Mouse (Mus musculus) myocyte (in vitro differentiated cells): ENCODE results near the gene Olfr983.

ENCODE experiments used
- E2F4 ChIP-seq: IDR thresholded peaks from one replicate; pipeline ENCODE4 v1.6.1; 2011; ENCODE audit warnings: mild to moderate bottlenecking, control low read depth, moderate library complexity; ENCODE audit not compliant: insufficient read depth
- MAX ChIP-seq: IDR thresholded peaks from one replicate; pipeline ENCODE4 v1.6.1; 2011; ENCODE audit warnings: low read depth, mild to moderate bottlenecking, control low read depth
- POLR2A ChIP-seq: IDR thresholded peaks from one replicate; pipeline ENCODE4 v1.6.1; 2011; ENCODE audit warnings: low read depth, mild to moderate bottlenecking, control low read depth, moderate library complexity; ENCODE audit not compliant: insufficient read length
- SRF ChIP-seq: IDR thresholded peaks from one replicate; pipeline ENCODE4 v1.6.1; 2011; ENCODE audit warnings: low read depth; ENCODE audit not compliant: control insufficient read depth, insufficient read length
- TCF12 ChIP-seq: IDR thresholded peaks from one replicate; pipeline ENCODE4 v1.6.1; 2011; ENCODE audit warnings: mild to moderate bottlenecking, control low read depth; ENCODE audit not compliant: poor library complexity, insufficient read depth, severe bottlenecking
- USF1 ChIP-seq: IDR thresholded peaks from one replicate; pipeline ENCODE4 v1.6.1; 2011; ENCODE audit warnings: low read depth, mild to moderate bottlenecking, control low read depth, moderate library complexity

DNA sequence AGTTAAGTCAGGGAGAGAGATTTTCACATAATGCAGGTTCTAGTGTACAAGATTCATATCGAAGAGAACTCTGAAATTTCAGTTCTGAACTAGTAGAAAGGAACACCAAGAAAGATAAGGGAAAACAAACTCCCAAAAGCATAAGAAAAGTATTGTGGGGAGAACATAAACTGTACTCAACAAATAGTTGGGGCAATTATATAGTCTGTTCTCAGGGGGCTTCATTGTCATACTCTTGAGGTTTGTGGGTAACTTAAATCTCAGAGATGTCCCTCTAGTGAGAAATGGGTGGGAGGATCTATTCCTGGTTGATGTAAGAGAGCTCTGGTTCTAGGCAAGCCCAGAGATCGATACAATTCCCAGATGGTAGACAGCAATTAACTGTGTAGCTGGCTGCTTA lies 19.9 kb downstream of the Olfr983 start, which contains the start of gene Olfr982:
- TF ChIP-seq POLR2A (no peak), TCF12 (no peak), USF1 (no peak), MAX (no peak), SRF (no peak), E2F4 (no peak)
